Mouse (Mus musculus): ENCODE measurements around the gene Plekhg5.
"Not testable (repeated sequence)": the region's sequence is repeated elsewhere in the genome, so short reads cannot be mapped to it uniquely, and the experiment has no call there.

Gene Plekhg5

GRCm38 (mm10) chr4:152072121-152072601 is at the start of gene Plekhg5:
Plekhg5 (plus strand) TSS chr4:152072498.
- DNase-seq (ENCODE audit: extremely low read depth, low read depth, low spot score), result no peak

- DNase-seq (ENCODE audit: extremely low read depth, low read depth, low spot score), result no peak
Observed at GRCm38 (mm10) chr4:152022506-152022905, 49.8 kb upstream of the Plekhg5 start.

DNA sequence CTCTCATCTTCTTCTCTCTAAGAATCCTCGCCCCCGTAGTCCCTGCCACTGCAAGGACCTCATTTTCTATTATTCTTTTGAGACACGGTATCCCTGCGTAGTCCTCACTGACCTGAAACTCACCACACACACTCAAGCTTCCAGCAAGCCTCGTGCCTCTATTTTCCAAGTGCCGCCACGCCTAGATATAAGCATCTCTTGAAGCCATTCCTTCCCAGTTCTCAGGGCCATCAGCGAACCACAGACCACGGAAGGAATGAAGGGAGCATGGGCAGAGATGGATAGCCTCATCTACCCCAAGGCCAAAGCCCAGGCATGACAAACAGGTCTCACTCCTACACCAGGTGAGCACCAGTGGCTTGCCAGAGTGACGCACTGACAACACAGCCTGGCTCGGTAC is 47.8 kb upstream of the Plekhg5 start:
- no peak for DNase-seq (ENCODE audit: extremely low read depth, low read depth, low spot score)

GRCm38 (mm10) chr4:152026751-152027508 is 45.4 kb upstream of the Plekhg5 start:
- no peak for DNase-seq (ENCODE audit: extremely low read depth, low read depth, low spot score)

DNA sequence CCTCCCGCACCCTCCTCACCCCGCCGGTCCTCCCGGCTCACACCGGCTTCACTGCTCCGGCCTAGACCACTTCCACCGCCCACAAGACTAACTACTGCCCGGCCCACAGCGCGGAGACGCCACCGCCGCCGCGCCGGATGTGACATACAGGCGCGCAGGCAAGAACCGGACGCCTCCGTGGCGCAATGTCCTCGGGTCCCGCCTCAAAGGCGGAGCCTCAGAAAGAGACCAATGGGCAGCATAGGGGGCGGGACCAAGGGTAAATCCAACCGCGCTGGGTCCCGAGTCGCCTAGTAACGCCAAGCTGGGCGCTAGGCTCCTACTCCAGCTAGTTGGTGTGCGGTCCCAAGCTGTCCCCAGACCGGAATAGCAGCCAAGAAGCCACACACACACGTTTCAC is 44.8 kb upstream of the Plekhg5 start, which contains the start of gene Zbtb48:
TSS of gene Zbtb48 (minus strand) at position 148 of the 400 bp plus-strand sequence.
- DNase-seq (ENCODE audit: extremely low read depth, low read depth, low spot score), result peak; percentile 61

DNA sequence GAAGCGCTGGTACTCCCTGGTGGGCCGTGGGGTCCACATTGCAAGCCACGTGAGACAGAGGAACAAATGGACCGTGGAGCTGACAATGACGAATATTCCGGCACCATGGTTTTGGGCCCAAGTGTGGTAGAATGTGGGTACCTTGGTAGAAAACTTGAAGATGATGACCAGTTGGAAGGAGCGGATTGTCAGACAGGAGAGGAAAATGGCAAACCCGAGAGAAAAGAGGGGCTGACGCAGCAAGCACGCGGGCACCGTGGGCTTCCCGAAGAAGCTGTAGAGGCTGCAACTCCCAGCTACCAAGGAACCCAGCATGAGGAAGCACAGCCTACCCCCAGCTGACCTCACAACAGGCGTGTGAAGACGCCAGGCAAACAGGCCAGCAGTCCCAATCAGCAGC is 43.8 kb upstream of the Plekhg5 start:
- DNase-seq (ENCODE audit: extremely low read depth, low read depth, low spot score), result no peak

GRCm38 (mm10) chr4:152029087-152029486 is 43.2 kb upstream of the Plekhg5 start:
- no peak for DNase-seq (ENCODE audit: extremely low read depth, low read depth, low spot score)

DNA sequence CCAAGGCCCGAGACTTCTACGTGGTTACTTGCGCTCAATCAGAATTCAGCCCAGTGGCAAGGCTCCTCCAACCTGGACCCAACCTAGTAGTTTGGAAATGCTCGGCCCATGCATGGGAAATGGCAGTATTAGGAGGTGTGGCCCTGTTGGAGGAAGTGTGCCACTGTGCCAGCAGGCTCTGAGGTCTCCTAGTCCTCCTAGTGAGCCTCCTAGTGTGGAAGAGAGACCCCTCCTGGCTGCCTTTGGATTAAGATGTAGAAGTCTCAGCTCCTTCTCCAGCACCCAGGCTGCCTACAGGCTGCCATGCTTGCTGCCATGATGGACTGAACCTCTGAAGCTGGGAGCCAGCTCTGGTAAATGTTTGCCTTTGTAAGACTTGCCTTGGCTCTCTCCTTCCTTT is 42.3 kb upstream of the Plekhg5 start:
- DNase-seq (ENCODE audit: extremely low read depth, low read depth, low spot score), result no peak

DNA sequence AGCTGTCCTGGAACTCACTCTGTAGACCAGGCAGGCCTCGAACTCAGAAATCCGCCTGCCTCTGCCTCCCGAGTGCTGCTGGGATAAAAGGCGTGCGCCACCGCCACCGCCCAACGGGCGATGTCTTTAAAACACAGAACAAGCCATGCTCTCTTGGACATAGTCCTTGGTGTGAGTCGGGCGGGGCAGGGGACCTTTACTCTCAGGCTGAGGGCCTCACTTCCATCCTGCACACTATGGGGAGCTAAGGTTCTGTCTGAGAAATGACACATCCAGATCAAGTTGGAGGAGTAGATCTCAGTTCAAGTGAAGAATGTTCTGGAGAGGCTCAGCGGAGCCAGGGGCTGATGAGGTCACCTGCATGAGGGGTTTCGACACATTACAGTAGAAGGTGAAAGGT is 39.4 kb upstream of the Plekhg5 start:
- no peak for DNase-seq (ENCODE audit: extremely low read depth, low read depth, low spot score)

- DNase-seq (ENCODE audit: extremely low read depth, low read depth, low spot score), result not testable (repeated sequence)
Observed at GRCm38 (mm10) chr4:152036464-152036863, 35.8 kb upstream of the Plekhg5 start.

GRCm38 (mm10) chr4:152038225-152038984 is 33.9 kb upstream of the Plekhg5 start, which contains the start of gene Tas1r1:
Tas1r1 (minus strand) TSS chr4:152038568.
- DNase-seq (ENCODE audit: extremely low read depth, low read depth, low spot score), result no peak

DNA sequence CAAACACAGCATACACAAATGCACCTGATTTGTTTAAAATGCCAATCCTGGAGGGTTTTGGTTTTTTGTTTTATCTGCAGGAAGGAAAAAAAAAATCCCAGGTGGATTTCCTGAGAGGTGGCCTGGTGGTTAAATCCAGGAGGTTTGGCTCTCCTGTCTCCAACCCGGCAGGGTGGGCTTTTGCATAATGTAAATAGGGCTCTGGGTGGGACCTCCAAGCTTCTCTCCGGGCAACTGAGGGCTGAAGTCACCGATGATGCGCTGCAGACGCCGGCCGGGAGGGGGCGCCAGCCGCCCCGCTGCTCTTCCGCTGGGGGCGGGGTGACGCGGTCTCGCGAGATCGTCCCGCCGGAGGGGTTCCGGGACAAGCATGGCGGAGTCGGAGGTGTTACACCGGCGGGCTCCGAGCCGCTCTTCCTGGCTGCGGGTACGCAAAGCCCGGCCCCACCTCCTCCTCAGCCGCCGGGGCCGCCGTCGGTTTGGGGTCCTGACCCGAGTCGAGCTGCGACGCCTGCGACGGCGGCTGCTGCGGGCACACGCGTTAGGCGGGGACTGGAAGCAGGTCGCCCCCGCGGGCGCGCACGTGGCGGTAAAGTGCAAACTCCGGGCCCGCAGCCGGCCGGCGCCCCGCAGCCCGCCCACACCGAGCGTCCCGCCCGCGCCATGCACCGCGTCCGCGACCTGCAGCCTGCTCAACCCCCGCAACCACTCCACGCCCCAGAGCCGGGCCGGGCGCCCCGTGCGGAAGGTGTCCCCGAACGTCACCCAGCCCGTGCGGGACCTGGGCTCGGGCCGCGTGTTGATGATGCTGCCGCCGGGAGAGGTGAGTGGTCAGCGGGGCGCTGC is 33.1 kb upstream of the Plekhg5 start, which contains the start of gene Nol9:
TSS of gene Nol9 (plus strand) at position 337 of the 846 bp plus-strand sequence.
- DNase-seq (ENCODE audit: extremely low read depth, low read depth, low spot score), result no peak

- no peak for DNase-seq (ENCODE audit: extremely low read depth, low read depth, low spot score)
Observed at GRCm38 (mm10) chr4:152039831-152040310, 32.4 kb upstream of the Plekhg5 start.

GRCm38 (mm10) chr4:152041924-152042641 is 30.2 kb upstream of the Plekhg5 start:
- no peak for DNase-seq (ENCODE audit: extremely low read depth, low read depth, low spot score)

GRCm38 (mm10) chr4:152043171-152043570 is 29.1 kb upstream of the Plekhg5 start:
- no peak for DNase-seq (ENCODE audit: extremely low read depth, low read depth, low spot score)

DNA sequence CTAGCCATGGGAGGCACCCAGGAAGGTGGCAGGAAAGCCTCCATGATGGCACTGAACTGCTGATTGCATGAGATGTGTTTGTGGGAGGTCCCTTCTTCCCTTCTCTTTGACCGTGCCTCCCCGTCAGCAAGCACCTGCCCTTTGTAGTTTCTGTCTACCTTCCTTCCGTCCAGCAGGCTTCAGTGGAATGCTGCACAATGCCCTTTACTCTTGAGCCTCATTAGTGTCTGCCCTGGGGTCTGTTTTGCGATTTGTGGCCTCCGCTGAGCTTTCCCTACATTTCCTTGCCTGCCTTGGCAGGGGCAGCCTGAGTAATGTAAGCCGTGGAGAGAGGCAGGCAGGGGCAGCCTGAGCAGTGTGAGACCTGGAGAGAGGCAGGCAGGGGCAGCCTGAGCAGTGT is 27.7 kb upstream of the Plekhg5 start:
- DNase-seq (ENCODE audit: extremely low read depth, low read depth, low spot score), result no peak

- no peak for DNase-seq (ENCODE audit: extremely low read depth, low read depth, low spot score)
Observed at GRCm38 (mm10) chr4:152062390-152063110, 9.7 kb upstream of the Plekhg5 start.

- no peak for DNase-seq (ENCODE audit: extremely low read depth, low read depth, low spot score)
Observed at GRCm38 (mm10) chr4:152067280-152067679, 5.0 kb upstream of the Plekhg5 start.

DNA sequence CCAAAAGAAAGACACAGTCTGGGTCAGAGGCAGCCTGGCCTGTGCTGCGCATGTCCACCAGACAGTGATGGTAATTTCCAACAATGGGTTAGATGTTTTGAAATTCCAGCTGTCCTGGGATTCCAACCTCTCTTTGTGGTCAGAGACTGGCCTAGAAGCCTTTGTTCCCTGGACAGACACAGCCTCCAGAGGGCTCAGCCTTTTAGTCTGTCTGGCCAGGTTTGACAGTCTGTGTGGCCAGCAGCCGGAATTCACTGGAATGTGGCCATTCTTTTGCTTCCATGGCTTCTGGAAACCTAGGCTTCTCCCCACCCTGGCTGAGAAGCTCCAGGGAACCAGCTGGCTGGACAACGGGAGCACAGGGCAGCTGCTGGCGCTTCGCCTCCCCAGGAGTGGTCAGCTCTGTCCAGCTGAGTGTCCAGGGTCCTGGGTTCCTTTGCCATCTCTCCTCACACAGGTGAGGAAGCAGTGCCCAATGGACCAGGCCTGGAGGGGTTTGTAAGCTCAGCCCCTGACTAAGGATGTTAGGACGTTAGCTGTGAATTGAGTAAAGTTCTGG is 4.1 kb upstream of the Plekhg5 start:
- no peak for DNase-seq (ENCODE audit: extremely low read depth, low read depth, low spot score)

Data from fat pad, adult 2 months (tissue).